Mouse (Mus musculus) stomach, embryonic 15.5 days (tissue): ENCODE measurements at regions not wholly inside any gene's neighbourhood (a gene's known extent, or its start where the extent isn't known, plus 50 kb on each side); places are given as distances from the start of the nearest gene placed in this dataset.
A peak's percentile ranks its signal among the peaks of the same experiment; 100 is the strongest.

Source experiments
- ATAC-seq: fragments of 200-750 bp; cut with Nextera tagmentation; 2 replicates; pipeline ENCODE4 v1.8.0; 2017; ENCODE audit warnings: low read depth, moderate number of reproducible peaks, moderate TSS enrichment; ENCODE audit not compliant: insufficient read depth, low FRiP score
- H3K27ac ChIP-seq: fragments of 300-500 bp; sonication (generic); 2 replicates; pipeline ENCODE4 v1.5.1; 2015; ENCODE audit warnings: mild to moderate bottlenecking, inconsistent platforms
- H3K27me3 ChIP-seq: fragments of 300-500 bp; sonication (generic); replicated peaks from 2 replicates; pipeline ENCODE4 v1.6.1; 2015; ENCODE audit warnings: inconsistent platforms
- H3K36me3 ChIP-seq: fragments of 300-500 bp; sonication (generic); 2 replicates; pipeline ENCODE4 v1.6.1; 2015; ENCODE audit warnings: inconsistent platforms
- H3K4me1 ChIP-seq: fragments of 300-500 bp; sonication (generic); 2 replicates; pipeline ENCODE4 v1.6.1; 2015; ENCODE audit warnings: inconsistent platforms
- H3K4me2 ChIP-seq: fragments of 300-500 bp; sonication (generic); 2 replicates; pipeline ENCODE4 v1.6.1; 2015; ENCODE audit warnings: mild to moderate bottlenecking, inconsistent platforms
- H3K4me3 ChIP-seq: fragments of 300-500 bp; sonication (generic); replicated peaks from 2 replicates; pipeline ENCODE4 v1.5.1; 2015; ENCODE audit warnings: inconsistent platforms
- H3K9ac ChIP-seq: fragments of 300-500 bp; sonication (generic); 2 replicates; pipeline ENCODE4 v1.6.1; 2015; ENCODE audit warnings: inconsistent platforms
- H3K9me3 ChIP-seq: fragments of 300-500 bp; sonication (generic); 2 replicates; pipeline ENCODE4 v1.6.1; 2016; ENCODE audit warnings: inconsistent platforms
- WGBS: fragments of 180-500 bp; shearing (Covaris S2); methylation state at CpG from one replicate; pipeline ENCODE4 v1.1.7; 2015; 5-methylcytosine and 5-hydroxymethylcytosine counted together

- Histone ChIP-seq H3K9me3 (no peaks in the 10 kb centered on the region), H3K4me1 (no peaks in the 10 kb centered on the region), H3K27me3 (no peaks in the 10 kb centered on the region), H3K9ac (no peak overlapping the region), H3K4me3 (no peak overlapping the region), H3K27ac (no peak overlapping the region), H3K36me3 (no peaks in the 10 kb centered on the region), H3K4me2 (no peak overlapping the region)
- no peak for ATAC-seq
- 75% methylated on average over 3 of the region's 3 CpGs for WGBS
Measured at GRCm38 (mm10) chr13:101127262-101127661, 294.0 kb upstream of the Slc30a5 start.

- no peak overlapping the region for H3K4me2 ChIP-seq
- H3K4me3 ChIP-seq: no peak overlapping the region
- H3K27me3 ChIP-seq: no peaks in the 10 kb centered on the region
- no peaks in the 10 kb centered on the region for H3K4me1 ChIP-seq
- no peak overlapping the region for H3K27ac ChIP-seq
- WGBS: 81% methylated on average over 2 of the region's 2 CpGs
- ATAC-seq: no peak
- no peaks in the 10 kb centered on the region for H3K36me3 ChIP-seq
- no peak overlapping the region for H3K9ac ChIP-seq
- no peaks in the 10 kb centered on the region for H3K9me3 ChIP-seq
Measured at GRCm38 (mm10) chr13:101117311-101117710, 284.1 kb upstream of the Slc30a5 start.

GRCm38 (mm10) chr13:101115296-101115695 lies 282.1 kb upstream of the Slc30a5 start:
- Histone ChIP-seq H3K27ac (no peak overlapping the region), H3K27me3 (no peaks in the 10 kb centered on the region), H3K36me3 (no peaks in the 10 kb centered on the region), H3K9ac (no peak overlapping the region), H3K9me3 (no peaks in the 10 kb centered on the region), H3K4me2 (no peak overlapping the region), H3K4me1 (no peaks in the 10 kb centered on the region), H3K4me3 (no peak overlapping the region)
- WGBS: 63% methylated on average over 5 of the region's 5 CpGs
- ATAC-seq: no peak

GRCm38 (mm10) chr13:101112176-101112575 lies 278.9 kb upstream of the Slc30a5 start:
- H3K27ac ChIP-seq: no peak overlapping the region
- no peak overlapping the region for H3K4me3 ChIP-seq
- no peak overlapping the region for H3K4me2 ChIP-seq
- no peaks in the 10 kb centered on the region for H3K27me3 ChIP-seq
- WGBS: 63% methylated on average over 4 of the region's 4 CpGs
- H3K9me3 ChIP-seq: no peaks in the 10 kb centered on the region
- H3K4me1 ChIP-seq: no peaks in the 10 kb centered on the region
- ATAC-seq: peak; percentile 27; the same call in 1 of the 2 replicates
- no peak overlapping the region for H3K9ac ChIP-seq
- no peaks in the 10 kb centered on the region for H3K36me3 ChIP-seq

- Histone ChIP-seq H3K4me2 (no peak overlapping the region), H3K27ac (no peak overlapping the region), H3K4me1 (no peaks in the 10 kb centered on the region), H3K36me3 (no peaks in the 10 kb centered on the region), H3K4me3 (no peak overlapping the region), H3K27me3 (no peaks in the 10 kb centered on the region), H3K9me3 (no peaks in the 10 kb centered on the region), H3K9ac (no peak overlapping the region)
- WGBS: 62% methylated on average over 2 of the region's 2 CpGs
- 0 out of 2 replicates have a peak, but pooled peaks have one; percentile 35 for ATAC-seq
Measured at GRCm38 (mm10) chr13:101111773-101112172, 278.5 kb upstream of the Slc30a5 start.

GRCm38 (mm10) chr13:101100621-101101020 lies 267.4 kb upstream of the Slc30a5 start:
- 60% methylated on average over 3 of the region's 3 CpGs for WGBS
- Histone ChIP-seq H3K4me1 (no peaks in the 10 kb centered on the region), H3K9me3 (no peaks in the 10 kb centered on the region), H3K9ac (no peak overlapping the region), H3K27me3 (no peaks in the 10 kb centered on the region), H3K27ac (no peak overlapping the region), H3K4me2 (no peak overlapping the region), H3K36me3 (no peaks in the 10 kb centered on the region), H3K4me3 (no peak overlapping the region)
- no peak for ATAC-seq

- H3K4me3 ChIP-seq: no peak overlapping the region
- H3K4me1 ChIP-seq: no peaks in the 10 kb centered on the region
- no peak overlapping the region for H3K9ac ChIP-seq
- no peak overlapping the region for H3K27ac ChIP-seq
- no peaks in the 10 kb centered on the region for H3K9me3 ChIP-seq
- ATAC-seq: no peak
- WGBS: 66% methylated on average over 1 of the region's 1 CpGs
- H3K36me3 ChIP-seq: no peaks in the 10 kb centered on the region
- no peaks in the 10 kb centered on the region for H3K27me3 ChIP-seq
- H3K4me2 ChIP-seq: no peak overlapping the region
Measured at GRCm38 (mm10) chr13:101096856-101097255, 263.6 kb upstream of the Slc30a5 start.

- Histone ChIP-seq H3K9me3 (no peaks in the 10 kb centered on the region), H3K4me3 (no peak overlapping the region), H3K9ac (no peak overlapping the region), H3K36me3 (no peaks in the 10 kb centered on the region), H3K27me3 (no peaks in the 10 kb centered on the region), H3K4me2 (no peak overlapping the region), H3K4me1 (no peaks in the 10 kb centered on the region), H3K27ac (no peak overlapping the region)
- no peak for ATAC-seq
- WGBS: 85% methylated on average over 6 of the region's 6 CpGs
Measured at GRCm38 (mm10) chr13:101096221-101096620, 263.0 kb upstream of the Slc30a5 start.

- WGBS: 74% methylated on average over 6 of the region's 6 CpGs
- Histone ChIP-seq H3K9me3 (no peaks in the 10 kb centered on the region), H3K4me2 (no peak overlapping the region), H3K27ac (no peak overlapping the region), H3K36me3 (no peaks in the 10 kb centered on the region), H3K27me3 (no peaks in the 10 kb centered on the region), H3K4me1 (no peaks in the 10 kb centered on the region), H3K9ac (no peak overlapping the region), H3K4me3 (no peak overlapping the region)
- no peak for ATAC-seq
Measured at GRCm38 (mm10) chr13:101095057-101095831, 262.0 kb upstream of the Slc30a5 start.

- H3K27ac ChIP-seq: no peak overlapping the region
- ATAC-seq: no peak
Measured at GRCm38 (mm10) chr13:101092743-101093131, 259.5 kb upstream of the Slc30a5 start.

GRCm38 (mm10) chr13:101092033-101092742 lies 259.0 kb upstream of the Slc30a5 start:
- no peak overlapping the region for H3K9ac ChIP-seq
- no peak for ATAC-seq
- H3K4me3 ChIP-seq: no peak overlapping the region
- H3K4me1 ChIP-seq: no peaks in the 10 kb centered on the region
- no peak overlapping the region for H3K4me2 ChIP-seq
- no peaks in the 10 kb centered on the region for H3K27me3 ChIP-seq
- H3K9me3 ChIP-seq: no peaks in the 10 kb centered on the region
- 79% methylated on average over 18 of the region's 18 CpGs for WGBS
- H3K36me3 ChIP-seq: no peaks in the 10 kb centered on the region
- no peak overlapping the region for H3K27ac ChIP-seq

More at GRCm38 (mm10) chr13:101092743-101093131, 259.5 kb upstream of the Slc30a5 start:
- Histone ChIP-seq H3K4me2 (no peak overlapping the region), H3K4me1 (no peaks in the 10 kb centered on the region), H3K27me3 (no peaks in the 10 kb centered on the region), H3K36me3 (no peaks in the 10 kb centered on the region), H3K4me3 (no peak overlapping the region), H3K9me3 (no peaks in the 10 kb centered on the region), H3K9ac (no peak overlapping the region)
- 86% methylated on average over 10 of the region's 10 CpGs for whole genome bisulfite sequencing

GRCm38 (mm10) chr13:101085182-101085581 lies 252.0 kb upstream of the Slc30a5 start:
- H3K4me2 ChIP-seq: no peak overlapping the region
- H3K9ac ChIP-seq: no peak overlapping the region
- no peak overlapping the region for H3K4me3 ChIP-seq
- H3K27ac ChIP-seq: no peak overlapping the region
- H3K9me3 ChIP-seq: no peaks in the 10 kb centered on the region
- no peaks in the 10 kb centered on the region for H3K36me3 ChIP-seq
- no peak for ATAC-seq
- H3K27me3 ChIP-seq: no peaks in the 10 kb centered on the region
- H3K4me1 ChIP-seq: no peaks in the 10 kb centered on the region
